Mouse (Mus musculus) bone marrow, adult 2 months (tissue): ENCODE results near the gene 1700066M21Rik.

Source experiments
- CTCF ChIP-seq: fragments of 200-500 bp; IDR thresholded peaks from 2 replicates; pipeline ENCODE4 v1.5.1; 2011; ENCODE audit warnings: low read length, control low read depth; ENCODE audit not compliant: control insufficient read depth, insufficient read depth
- POLR2A ChIP-seq: fragments of 200-500 bp; IDR thresholded peaks from 2 replicates; pipeline ENCODE4 v1.6.1; 2011; ENCODE audit warnings: low read depth, mild to moderate bottlenecking, control low read depth, low read length, borderline replicate concordance; ENCODE audit not compliant: control insufficient read depth

- no peak for TF ChIP-seq POLR2A
- TF ChIP-seq CTCF, result no peak
Observed at GRCm38 (mm10) chr1:57433141-57433540, 55.7 kb downstream of the 1700066M21Rik start.
